In the genomic region with DNA sequence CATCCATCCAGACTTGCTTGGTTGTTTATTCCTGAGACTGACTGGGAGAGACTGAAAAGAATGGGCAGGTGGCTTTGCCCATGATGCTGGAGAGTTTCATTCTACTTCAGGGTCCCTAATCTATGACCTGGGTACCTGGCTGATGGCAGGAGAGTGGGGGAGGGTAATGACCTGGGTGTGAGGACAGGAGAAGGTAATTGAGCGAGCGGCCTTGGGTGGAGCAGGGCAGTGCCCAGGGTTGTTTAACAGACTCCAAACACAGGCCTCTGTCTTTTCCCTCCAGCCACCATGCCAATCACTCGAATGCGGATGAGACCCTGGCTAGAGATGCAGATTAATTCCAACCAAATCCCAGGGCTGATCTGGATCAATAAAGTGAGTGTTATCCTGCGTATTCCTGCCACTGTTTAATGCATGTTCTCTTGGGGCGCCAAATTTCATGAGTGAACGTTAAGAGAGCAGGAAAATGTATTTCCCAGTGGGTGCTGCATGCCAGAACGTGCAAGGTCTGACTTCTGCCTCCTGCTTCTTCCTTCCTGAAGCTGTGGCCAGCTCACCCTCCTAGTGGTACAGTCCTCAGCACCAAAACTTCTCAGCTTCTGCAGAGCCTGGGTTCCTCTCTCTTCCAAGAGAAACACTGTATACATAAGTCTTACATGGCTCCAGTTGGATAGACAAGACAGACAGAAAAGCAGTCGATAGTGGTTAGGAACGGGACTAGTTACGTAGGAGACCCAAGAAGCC, we compare ENCODE assay signal across 8 mouse cellular contexts. TPM values are rescaled to one million over a fixed set of nuclear protein-coding genes. Genes with fewer than 3 reads are reported as not detected.
A peak's percentile ranks its signal among the peaks of the same experiment; 100 is the strongest.
DNase-seq lines count a peak whose midpoint lies in the region; ATAC-seq and TF ChIP-seq lines count a peak whose summit lies in the region.

No protein-coding gene starts in this region.

- WGBS in forebrain, embryonic 13.5 days = 83% methylated on average over 11 of the region's 11 CpGs
- WGBS in limb, embryonic 11.5 days = 90% methylated on average over 11 of the region's 11 CpGs
- 12% methylated on average over 11 of the region's 11 CpGs for WGBS in small intestine, adult 2 months

- no peak overlapping the region for H3K27ac ChIP-seq in forebrain, embryonic 13.5 days
- no peak overlapping the region for H3K27ac ChIP-seq in limb, embryonic 11.5 days (replicated peaks; ENCODE audit: low read depth, low read length)
- peak overlapping the region; percentile 100 for H3K27ac ChIP-seq in small intestine, adult 2 months (ENCODE audit: insufficient read depth, low read depth, low read length)

- intact Hi-C loops in left cerebral cortex, postnatal 4 days (cut with DNase I) = no loop called here

- no peak overlapping the region for H3K9ac ChIP-seq in forebrain, embryonic 13.5 days
- no peak overlapping the region for H3K9ac ChIP-seq in limb, embryonic 11.5 days (ENCODE audit: low read length)

- peak overlapping the region; percentile 99 for H3K4me3 ChIP-seq in megakaryocyte, embryonic 14.5 days (replicated peaks)
- H3K4me3 ChIP-seq in forebrain, embryonic 13.5 days = peak overlapping the region; percentile 74
- H3K4me3 ChIP-seq in limb, embryonic 11.5 days (ENCODE audit: low read depth, low read length) = no peak overlapping the region
- H3K4me3 ChIP-seq in small intestine, adult 2 months (ENCODE audit: low read depth, low read length) = peak overlapping the region; percentile 90

- H3K4me1 ChIP-seq in megakaryocyte, embryonic 14.5 days = peaks cover 66% of the 10 kb centered on the region
- 0 out of 2 replicates have a peak, but pooled peaks cover 12% of the 10 kb centered on the region for H3K4me1 ChIP-seq in forebrain, embryonic 13.5 days
- H3K4me1 ChIP-seq in limb, embryonic 11.5 days (ENCODE audit: control insufficient read depth, insufficient read depth, low read length) = no peaks in the 10 kb centered on the region
- H3K4me1 ChIP-seq in small intestine, adult 2 months (ENCODE audit: control insufficient read depth, insufficient read depth, insufficient read length, low read length) = peaks cover 35% of the 10 kb centered on the region

- ATAC-seq in megakaryocyte, adult 5-6 weeks (ENCODE audit: poor library complexity, severe bottlenecking) = no peak
- no peak for ATAC-seq in forebrain, embryonic 13.5 days
- ATAC-seq in limb, embryonic 11.5 days (ENCODE audit: insufficient number of reproducible peaks, low FRiP score, low TSS enrichment, low read depth) = no peak

- H3K9me3 ChIP-seq in megakaryocyte, embryonic 14.5 days = no peaks in the 10 kb centered on the region
- no peaks in the 10 kb centered on the region for H3K9me3 ChIP-seq in forebrain, embryonic 13.5 days (replicated peaks)
- H3K9me3 ChIP-seq in limb, embryonic 11.5 days (ENCODE audit: control insufficient read depth, low read length) = no peaks in the 10 kb centered on the region

- H3K4me2 ChIP-seq in forebrain, embryonic 13.5 days = peak overlapping the region; percentile 98
- H3K4me2 ChIP-seq in limb, embryonic 11.5 days (ENCODE audit: low read depth, severe bottlenecking) = peak overlapping the region; percentile 85

- H3K36me3 ChIP-seq in megakaryocyte, embryonic 14.5 days (replicated peaks; ENCODE audit: low read length) = peaks cover 46% of the 10 kb centered on the region
- H3K36me3 ChIP-seq in forebrain, embryonic 13.5 days (ENCODE audit: poor library complexity, severe bottlenecking) = peaks cover 3% of the 10 kb centered on the region; the same call in 1 of the 2 replicates
- peaks cover 5% of the 10 kb centered on the region; the same call in 1 of the 2 replicates for H3K36me3 ChIP-seq in limb, embryonic 11.5 days (ENCODE audit: control insufficient read depth, insufficient read depth, low read length)
- H3K36me3 ChIP-seq in small intestine, adult 2 months (ENCODE audit: control insufficient read depth, insufficient read depth, low read length) = peaks cover 49% of the 10 kb centered on the region

- TF ChIP-seq POLR2A in small intestine, adult 2 months (IDR thresholded peaks at IDR 0.05; ENCODE audit: low read depth, low read length) = peak; percentile 12; the same call in 1 of the 2 replicates

- H3K27me3 ChIP-seq in megakaryocyte, embryonic 14.5 days (replicated peaks) = no peaks in the 10 kb centered on the region
- peaks cover 26% of the 10 kb centered on the region for H3K27me3 ChIP-seq in forebrain, embryonic 13.5 days
- H3K27me3 ChIP-seq in limb, embryonic 11.5 days (ENCODE audit: control insufficient read depth, insufficient read depth, low read length) = no peaks in the 10 kb centered on the region
- no peaks in the 10 kb centered on the region for H3K27me3 ChIP-seq in small intestine, adult 2 months (ENCODE audit: control insufficient read depth, insufficient read depth, low read length)

- no peak for TF ChIP-seq CTCF in small intestine, adult 2 months (IDR thresholded peaks at IDR 0.05; ENCODE audit: extremely low read depth, insufficient read length, insufficient replicate concordance, low read depth, low read length)

- no peak for DNase-seq in limb, embryonic 11.5 days (ENCODE audit: low spot score)
- no peak for DNase-seq in cerebellum, adult 11-12 months
- DNase-seq in left cerebral cortex, postnatal 4 days = no peak
- DNase-seq in right cerebral cortex, postnatal 36 days (ENCODE audit: low spot score in 2 of 2) = no peak

RNA-seq across cellular contexts. Expression of gene Irf1, which starts 1.4 kb away (rescaled TPM):
- 5.1 TPM in 1 of 2 replicates, not detected in the other for polyA plus RNA-seq in megakaryocyte, embryonic 14.5 days (2012; ENCODE audit: insufficient read depth, low replicate concordance)
- 37.2 and 38.5 TPM in 2 replicates for total RNA-seq in megakaryocyte, adult 5-6 weeks (2015)
- total RNA-seq in megakaryocyte, adult 5-6 weeks (2017) = 78.4 and 93.1 TPM in 2 replicates
- 2.6 and 2.7 TPM in 2 replicates for polyA plus RNA-seq in forebrain, embryonic 13.5 days (2015; fragmentation: Nextera tagmentation; extraction: Ambion mirVana)
- 8.0 and 8.9 TPM in 2 replicates for polyA plus RNA-seq in limb, embryonic 11.5 days (2014; fragmentation: Nextera tagmentation; extraction: Ambion mirVana)
- polyA plus RNA-seq in small intestine, adult 2 months (2012; rRNA removed) = 93.3 and 233 TPM in 2 replicates
- 1 to 10 TPM; 2.9 to 4.2 TPM for total RNA-seq in left cerebral cortex, postnatal 4 days (2021)

RNA-seq across cellular contexts. Expression of gene Gm17334, which starts 1.8 kb away (rescaled TPM):
- not detected in 2 replicates for polyA plus RNA-seq in megakaryocyte, embryonic 14.5 days (2012; ENCODE audit: insufficient read depth, low replicate concordance)
- total RNA-seq in megakaryocyte, adult 5-6 weeks (2015) = not detected in 2 replicates
- not detected in 2 replicates for total RNA-seq in megakaryocyte, adult 5-6 weeks (2017)
- polyA plus RNA-seq in forebrain, embryonic 13.5 days (2015; fragmentation: Nextera tagmentation; extraction: Ambion mirVana) = not detected in 2 replicates
- 0.35 TPM in 1 of 2 replicates, not detected in the other for polyA plus RNA-seq in limb, embryonic 11.5 days (2014; fragmentation: Nextera tagmentation; extraction: Ambion mirVana)
- 0.25 and 1.6 TPM in 2 replicates for polyA plus RNA-seq in small intestine, adult 2 months (2012; rRNA removed)
- total RNA-seq in left cerebral cortex, postnatal 4 days (2021) = not detected

RNA-seq across cellular contexts. Expression of gene Il5, which starts 50.6 kb away (rescaled TPM):
- polyA plus RNA-seq in megakaryocyte, embryonic 14.5 days (2012; ENCODE audit: insufficient read depth, low replicate concordance) = not detected in 2 replicates
- not detected in 2 replicates for total RNA-seq in megakaryocyte, adult 5-6 weeks (2015)
- total RNA-seq in megakaryocyte, adult 5-6 weeks (2017) = not detected in 2 replicates
- not detected in 2 replicates for polyA plus RNA-seq in forebrain, embryonic 13.5 days (2015; fragmentation: Nextera tagmentation; extraction: Ambion mirVana)
- polyA plus RNA-seq in limb, embryonic 11.5 days (2014; fragmentation: Nextera tagmentation; extraction: Ambion mirVana) = 0.09 TPM in 1 of 2 replicates, not detected in the other
- polyA plus RNA-seq in small intestine, adult 2 months (2012; rRNA removed) = not detected in 2 replicates
- not detected for total RNA-seq in left cerebral cortex, postnatal 4 days (2021)
